Mouse (Mus musculus): ENCODE data around the gene Haus8. TPM values are rescaled to one million over a fixed set of nuclear protein-coding genes. Genes with fewer than 3 reads are reported as not detected.
"Not testable (repeated sequence)": the region's sequence is repeated elsewhere in the genome, so short reads cannot be mapped to it uniquely, and the experiment has no call there.

The Haus8 gene
- polyA plus RNA-seq, 1 experiment, result 4.8 TPM

DNA sequence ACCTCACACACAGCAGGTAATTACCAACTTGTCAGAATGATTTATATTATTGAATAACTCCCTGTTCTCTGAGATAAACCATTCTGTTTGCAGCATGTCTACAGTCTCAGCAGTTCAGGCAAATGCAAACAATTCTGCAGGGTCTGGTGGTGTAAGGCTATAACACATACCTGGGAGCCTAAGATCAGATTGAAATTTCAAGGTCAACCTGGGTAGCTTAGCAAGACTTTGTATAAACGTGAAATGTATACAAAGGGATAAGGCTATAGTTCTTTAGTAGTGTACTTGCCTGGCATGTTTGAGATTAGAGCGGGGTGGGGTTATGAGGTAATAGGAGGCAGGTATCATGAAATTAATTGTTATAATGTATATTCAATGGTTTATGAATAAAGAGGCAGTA is 30.0 kb downstream of the Haus8 start:
- 49% methylated on average over 2 of the region's 2 CpGs for WGBS
- no peak overlapping the region for H3K4me3 ChIP-seq (ENCODE audit: low read depth, low read length)
- no peaks in the 10 kb centered on the region for H3K36me3 ChIP-seq (ENCODE audit: control insufficient read depth, insufficient read depth, low read length)
- no peak overlapping the region for H3K27ac ChIP-seq (ENCODE audit: insufficient read depth, low read depth, low read length)
- no peaks in the 10 kb centered on the region for H3K4me1 ChIP-seq (ENCODE audit: control insufficient read depth, insufficient read depth, insufficient read length, low read length)
- no peaks in the 10 kb centered on the region for H3K27me3 ChIP-seq (ENCODE audit: control insufficient read depth, insufficient read depth, low read length)
- TF ChIP-seq CTCF (IDR thresholded peaks at IDR 0.05; ENCODE audit: extremely low read depth, insufficient read length, insufficient replicate concordance, low read depth, low read length) (no peak), POLR2A (IDR thresholded peaks at IDR 0.05; ENCODE audit: low read depth, low read length) (no peak)

DNA sequence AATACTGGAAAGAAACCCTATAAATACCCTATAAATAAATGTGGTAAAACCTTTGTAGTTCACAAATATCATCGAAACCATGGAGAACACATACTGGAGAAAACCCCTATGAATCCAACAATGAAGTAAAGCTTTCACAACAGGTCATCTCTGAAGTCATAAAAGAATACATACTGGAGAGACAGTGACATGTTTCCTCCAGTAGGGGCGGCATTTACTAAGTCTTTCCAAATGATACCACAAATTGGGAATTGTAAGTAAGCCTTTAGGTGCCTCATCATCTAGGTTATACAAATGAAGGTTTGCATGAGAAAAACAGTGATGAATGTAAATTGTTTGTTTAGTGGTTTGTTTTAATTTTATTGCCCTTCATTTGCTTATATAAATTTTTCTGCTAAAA is 48.2 kb downstream of the Haus8 start:
- Histone ChIP-seq H3K27ac (ENCODE audit: insufficient read depth, low read depth, low read length) (no peak overlapping the region), H3K4me3 (ENCODE audit: low read depth, low read length) (no peak overlapping the region), H3K27me3 (ENCODE audit: control insufficient read depth, insufficient read depth, low read length) (no peaks in the 10 kb centered on the region), H3K36me3 (ENCODE audit: control insufficient read depth, insufficient read depth, low read length) (no peaks in the 10 kb centered on the region), H3K4me1 (ENCODE audit: control insufficient read depth, insufficient read depth, insufficient read length, low read length) (no peaks in the 10 kb centered on the region)
- WGBS, result 47% methylated on average over 2 of the region's 2 CpGs
- no peak for TF ChIP-seq CTCF (IDR thresholded peaks at IDR 0.05; ENCODE audit: extremely low read depth, insufficient read length, insufficient replicate concordance, low read depth, low read length)
- no peak for TF ChIP-seq POLR2A (IDR thresholded peaks at IDR 0.05; ENCODE audit: low read depth, low read length)

DNA sequence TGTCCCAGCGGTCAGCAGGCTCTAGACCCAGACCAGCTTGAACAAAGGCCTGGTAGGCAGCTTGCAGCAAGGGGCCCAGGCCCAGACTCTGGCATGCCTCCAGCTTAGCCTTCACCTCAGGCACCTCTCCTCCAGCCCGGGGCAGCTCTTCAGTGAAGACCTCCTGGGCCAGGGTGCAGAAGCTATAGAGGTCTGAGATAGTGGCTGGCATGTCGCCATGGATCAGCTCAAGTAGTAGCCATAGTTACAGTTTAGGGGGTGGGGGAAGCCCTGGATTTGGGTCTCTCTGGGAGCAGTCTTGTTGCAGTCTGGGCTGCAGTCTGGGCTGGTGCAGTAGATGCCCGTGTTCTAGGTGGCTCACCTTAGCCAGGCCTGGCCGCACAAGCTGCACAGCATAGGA is 58.5 kb downstream of the Haus8 start:
- not testable (repeated sequence) for H3K4me3 ChIP-seq (ENCODE audit: low read depth, low read length); H3K36me3 ChIP-seq (ENCODE audit: control insufficient read depth, insufficient read depth, low read length); H3K27me3 ChIP-seq (ENCODE audit: control insufficient read depth, insufficient read depth, low read length); H3K27ac ChIP-seq (ENCODE audit: insufficient read depth, low read depth, low read length); H3K4me1 ChIP-seq (ENCODE audit: control insufficient read depth, insufficient read depth, insufficient read length, low read length)
- WGBS, result 86% methylated on average over 3 of the region's 5 CpGs

DNA sequence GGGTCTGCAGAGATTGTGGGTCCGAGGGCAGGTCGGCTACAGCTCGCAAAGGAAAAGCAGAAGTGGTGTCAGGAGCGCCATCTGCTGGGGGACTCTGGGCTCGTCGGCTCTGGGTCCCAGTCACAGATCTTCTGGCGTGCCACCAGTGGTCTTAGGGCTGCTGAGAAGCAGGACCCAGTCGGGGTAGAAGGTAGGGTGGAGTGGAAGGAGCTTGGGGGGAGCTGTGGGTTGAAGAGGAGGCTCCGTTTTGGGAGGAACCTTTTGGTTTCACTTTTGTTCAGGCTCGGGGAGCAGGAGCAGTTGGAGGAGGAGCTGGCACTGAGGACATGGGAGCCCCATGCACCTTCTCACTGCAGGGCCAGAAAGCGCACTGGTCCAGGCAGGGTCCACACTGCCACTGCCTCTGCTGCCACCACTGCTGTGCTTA is 67.2 kb downstream of the Haus8 start:
- H3K27ac ChIP-seq (ENCODE audit: insufficient read depth, low read depth, low read length); H3K27me3 ChIP-seq (ENCODE audit: control insufficient read depth, insufficient read depth, low read length); H3K4me1 ChIP-seq (ENCODE audit: control insufficient read depth, insufficient read depth, insufficient read length, low read length); H3K36me3 ChIP-seq (ENCODE audit: control insufficient read depth, insufficient read depth, low read length): not testable (repeated sequence)
- H3K4me3 ChIP-seq (ENCODE audit: low read depth, low read length), result peak overlapping the region; percentile 76
- WGBS, result 1% methylated on average over 6 of the region's 11 CpGs

Other genes starting within 250 kb of the Haus8 start
- gene Myo9b, start 220 bp downstream of the Haus8 start, polyA plus RNA-seq (2012; rRNA removed), result 19.9 and 28.1 TPM in 2 replicates
- 63.7 and 101 TPM in 2 replicates for gene Use1, start 93.9 kb upstream of the Haus8 start, polyA plus RNA-seq (2012; rRNA removed)
- 19.7 and 70.3 TPM in 2 replicates for gene Ocel1, start 98.4 kb upstream of the Haus8 start, polyA plus RNA-seq (2012; rRNA removed)
- 233 and 448 TPM in 2 replicates for gene Nr2f6, start 109.0 kb upstream of the Haus8 start, polyA plus RNA-seq (2012; rRNA removed)
- 5.8 and 7.8 TPM in 2 replicates for gene Ushbp1, start 122.9 kb upstream of the Haus8 start, polyA plus RNA-seq (2012; rRNA removed)
- gene Babam1, start 123.9 kb upstream of the Haus8 start, polyA plus RNA-seq (2012; rRNA removed), result 64.5 and 119 TPM in 2 replicates
- 12.6 and 13.8 TPM in 2 replicates for gene Ankle1, start 133.1 kb upstream of the Haus8 start, polyA plus RNA-seq (2012; rRNA removed)
- gene Abhd8, start 190.7 kb upstream of the Haus8 start, polyA plus RNA-seq (2012; rRNA removed), result 17.4 and 26.5 TPM in 2 replicates
- gene Mrpl34, start 192.0 kb upstream of the Haus8 start, polyA plus RNA-seq (2012; rRNA removed), result 170 and 172 TPM in 2 replicates
- gene Dda1, start 196.3 kb upstream of the Haus8 start, polyA plus RNA-seq (2012; rRNA removed), result 46.3 and 85.3 TPM in 2 replicates
- 9.0 and 19.8 TPM in 2 replicates for gene Ano8, start 213.0 kb upstream of the Haus8 start, polyA plus RNA-seq (2012; rRNA removed)
- gene Gtpbp3, start 215.2 kb upstream of the Haus8 start, polyA plus RNA-seq (2012; rRNA removed), result 18.6 and 25.8 TPM in 2 replicates
- gene Plvap, start 238.8 kb upstream of the Haus8 start, polyA plus RNA-seq (2012; rRNA removed), result 182 and 329 TPM in 2 replicates